Mouse (Mus musculus): ENCODE measurements at regions not wholly inside any gene's neighbourhood (a gene's known extent, or its start where the extent isn't known, plus 50 kb on each side); places are given as distances from the start of the nearest gene placed in this dataset.

DNA sequence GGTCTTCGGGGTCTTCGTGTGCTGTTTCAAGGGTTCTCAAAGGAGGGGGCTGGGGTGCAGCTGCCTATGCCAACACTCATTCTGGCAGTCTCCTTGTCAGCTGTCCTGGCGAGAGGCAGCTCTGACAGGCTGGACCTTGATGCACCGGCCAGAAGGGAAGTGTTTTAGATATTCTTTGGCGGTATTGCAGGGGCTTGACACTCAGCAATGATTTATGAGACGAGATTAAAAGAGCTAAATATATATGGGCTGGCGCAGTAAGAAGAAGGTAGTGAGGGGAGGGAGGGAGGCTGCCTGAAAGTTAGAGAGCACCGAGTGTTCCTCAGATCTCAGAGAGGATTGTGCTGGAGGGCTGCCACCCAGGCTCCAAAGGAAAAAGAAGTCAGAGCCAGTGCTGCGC is 50.2 kb upstream of the Pdzd8 start:
- CTCF ChIA-PET: no interaction called here
- POLR2A ChIA-PET: interaction anchor here in 1 of 4 experiments (0.6 kb wide), 1 partner anchor 105 kb away, joined by 4 read pairs; no protein-coding TSS in a partner anchor

DNA sequence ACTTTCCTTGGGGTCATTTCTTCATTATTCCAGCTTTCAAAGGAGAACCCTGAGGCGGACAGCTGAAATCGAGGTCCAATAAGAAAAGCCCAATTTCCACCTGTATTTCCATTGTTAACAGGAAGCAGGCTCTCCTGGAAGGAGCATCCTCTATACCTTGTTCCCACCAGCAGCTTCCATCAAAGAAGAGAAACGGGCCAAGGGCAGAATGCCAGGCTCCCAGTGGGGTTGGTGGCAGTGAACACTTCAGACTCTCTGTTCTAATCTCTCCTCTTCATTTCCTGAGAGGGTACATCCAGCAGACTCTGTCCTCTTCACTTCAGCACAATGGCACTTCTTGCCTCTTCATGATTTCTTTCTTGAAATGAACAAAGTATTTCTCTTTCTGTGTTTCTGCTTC is 50.9 kb upstream of the Pdzd8 start:
- CTCF ChIA-PET: no interaction called here

DNA sequence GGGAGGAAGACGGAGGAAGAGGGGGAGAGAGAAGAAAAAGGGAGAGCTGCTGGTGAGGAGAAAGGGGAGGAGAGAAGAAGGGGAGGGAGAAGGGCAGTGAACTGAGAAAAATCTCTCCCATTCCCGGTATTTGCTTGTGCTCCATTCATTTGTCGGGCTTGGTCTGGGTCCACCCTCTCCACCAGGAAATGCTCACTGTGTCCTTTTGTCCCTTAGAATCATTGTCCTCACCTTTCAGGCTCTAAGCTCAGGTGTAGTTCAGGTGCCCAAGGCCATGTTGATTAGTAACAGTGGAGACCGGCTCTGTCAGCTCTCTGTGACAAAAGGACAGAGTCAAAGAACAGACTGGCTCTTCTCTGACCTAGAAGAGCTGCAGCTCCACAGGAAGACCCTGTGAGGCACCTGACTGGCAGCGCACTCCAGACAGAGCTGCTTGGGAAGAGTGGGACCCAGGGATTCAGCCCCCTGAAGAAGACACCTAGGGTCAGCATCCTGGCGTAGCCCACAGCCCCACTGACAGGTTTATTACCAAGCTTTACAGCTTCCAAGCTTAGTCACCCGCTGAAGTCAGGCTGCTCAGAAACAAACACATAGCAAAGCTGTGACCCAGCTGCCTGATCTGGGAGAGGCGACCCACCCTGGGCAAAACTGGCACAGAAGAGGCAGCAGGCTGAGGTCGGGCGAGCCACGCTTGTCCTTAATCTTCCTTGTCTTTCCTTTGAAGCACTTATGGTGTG is 54.4 kb upstream of the Pdzd8 start:
- CTCF ChIA-PET: interaction anchor here in 3 of 4 experiments (0.5 to 2.2 kb wide), 7 partner anchors 10 to 161 kb away, joined by 3 to 10 read pairs (median 4); no protein-coding TSS in a partner anchor
- POLR2A ChIA-PET: interaction anchor here in 2 of 4 experiments (0.6 to 1.6 kb wide), 2 partner anchors 10 to 266 kb away, joined by 3 to 7 read pairs; no protein-coding TSS in a partner anchor

More for the DNA sequence above, 50.9 kb upstream of the Pdzd8 start:
- POLR2A ChIA-PET: interaction anchor here in 1 of 4 experiments (0.6 kb wide), 1 partner anchor 106 kb away, joined by 4 read pairs; no protein-coding TSS in a partner anchor

DNA sequence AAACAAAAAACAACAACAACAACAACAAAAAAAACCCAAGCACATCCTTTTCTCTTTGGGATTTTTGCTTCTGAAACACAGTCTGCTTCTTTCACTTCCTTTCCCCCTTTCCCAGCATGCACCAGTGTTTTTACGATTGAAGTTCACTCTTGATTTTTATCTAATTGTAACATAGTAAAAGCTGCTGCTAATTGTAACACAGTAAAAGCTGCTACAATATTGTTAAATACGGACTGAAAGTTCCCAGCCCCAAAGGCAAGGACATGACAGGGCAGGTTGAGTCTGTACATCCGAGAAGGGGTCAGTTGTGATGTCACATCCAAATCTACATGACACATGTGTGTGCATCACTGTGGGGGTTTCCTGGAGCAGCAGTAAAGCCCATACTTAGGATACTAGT is 55.7 kb upstream of the Pdzd8 start:
- POLR2A ChIA-PET: interaction anchor here in 1 of 4 experiments (0.5 to 1.6 kb wide), 2 partner anchors 8 to 51 kb away, joined by 3 to 7 read pairs; no protein-coding TSS in a partner anchor
- CTCF ChIA-PET: interaction anchor here in 2 of 4 experiments (0.6 to 1.7 kb wide), 5 partner anchors 15 to 1210 kb away, joined by 4 to 12 read pairs (median 5); no protein-coding TSS in a partner anchor

DNA sequence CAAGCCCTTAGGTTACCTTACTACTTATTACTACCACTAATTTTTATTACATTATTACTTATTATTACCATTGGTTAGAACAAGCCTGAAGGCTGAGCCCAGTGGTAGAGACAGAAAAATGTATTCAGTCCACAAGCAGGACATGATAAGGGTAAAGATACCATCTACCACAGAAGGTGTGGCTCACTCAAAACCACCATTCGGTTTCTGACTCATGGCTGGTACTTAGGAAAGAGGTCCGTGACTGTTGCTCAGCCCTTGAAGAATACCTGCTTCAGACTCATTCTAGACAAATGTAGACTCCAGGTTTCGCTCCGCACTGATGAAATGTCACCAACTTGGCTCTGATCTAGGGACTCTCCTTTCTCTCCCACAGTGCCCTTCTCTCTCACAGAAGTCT is 56.1 kb upstream of the Emx2 start:
- CTCF ChIA-PET: no interaction called here
- POLR2A ChIA-PET: no interaction called here

DNA sequence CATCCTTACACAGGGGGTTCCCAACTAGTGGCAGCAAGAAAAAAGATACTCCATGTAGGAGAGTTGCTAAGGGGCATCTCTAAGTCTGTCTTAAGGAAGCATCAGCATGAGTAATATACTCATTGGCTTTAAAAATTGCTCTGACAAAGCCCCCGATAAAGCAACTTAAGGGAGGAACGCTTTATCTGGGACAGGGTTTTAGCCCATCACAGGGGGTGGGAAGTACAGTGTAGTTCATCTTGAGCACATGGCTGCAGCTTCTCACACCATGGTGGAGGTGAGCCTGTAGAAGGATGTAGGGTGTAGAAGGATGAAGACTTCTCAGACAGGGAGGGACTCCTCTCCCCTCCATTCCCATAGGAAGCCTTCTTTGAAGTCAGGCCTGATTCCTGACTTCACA is 54.1 kb upstream of the Emx2 start:
- CTCF ChIA-PET: no interaction called here
- POLR2A ChIA-PET: no interaction called here

DNA sequence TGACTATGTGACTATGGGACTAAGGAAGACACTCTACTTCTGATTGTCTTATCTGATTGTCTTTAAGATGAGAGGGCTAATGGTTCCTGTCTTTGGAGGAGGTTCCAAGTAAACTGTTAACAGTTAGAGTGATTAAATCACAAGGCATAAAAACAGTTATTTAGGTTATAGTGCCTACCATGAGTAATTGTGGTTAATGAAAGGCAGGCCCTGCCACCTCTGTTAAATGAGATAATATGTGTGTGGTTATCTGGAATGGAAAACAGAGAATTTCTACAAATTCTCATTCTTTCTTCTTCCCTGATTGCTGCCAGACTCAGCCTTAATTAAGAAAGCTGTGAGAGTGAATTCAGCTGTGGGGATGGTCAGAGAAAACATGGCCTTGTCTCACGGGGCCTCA is 53.4 kb upstream of the Emx2 start:
- ChIA-PET POLR2A (no interaction called here), CTCF (interaction anchor here in 1 of 4 experiments (0.6 kb wide), 1 partner anchor 16 kb away, joined by 3 read pairs; no protein-coding TSS in a partner anchor)

DNA sequence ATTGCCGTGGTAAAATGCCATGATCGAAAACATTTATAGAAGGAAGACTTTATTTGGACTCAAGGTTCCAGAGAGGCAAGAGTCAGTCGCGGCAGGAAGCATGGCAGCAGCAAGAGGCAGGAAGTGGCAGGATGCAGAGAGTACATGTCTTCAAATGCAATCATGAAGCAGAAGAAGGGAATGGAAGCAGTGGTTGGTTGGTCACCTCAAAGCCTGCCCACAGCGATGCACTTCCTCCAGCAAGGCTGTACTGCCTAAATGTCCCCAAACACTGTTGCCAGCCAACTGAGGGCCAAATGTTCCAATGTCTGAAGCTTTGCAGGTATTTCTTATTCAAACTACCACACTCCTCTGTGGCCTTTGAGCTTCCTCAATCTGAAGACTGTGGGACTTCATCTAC is 52.6 kb upstream of the Emx2 start:
- CTCF ChIA-PET: no interaction called here

DNA sequence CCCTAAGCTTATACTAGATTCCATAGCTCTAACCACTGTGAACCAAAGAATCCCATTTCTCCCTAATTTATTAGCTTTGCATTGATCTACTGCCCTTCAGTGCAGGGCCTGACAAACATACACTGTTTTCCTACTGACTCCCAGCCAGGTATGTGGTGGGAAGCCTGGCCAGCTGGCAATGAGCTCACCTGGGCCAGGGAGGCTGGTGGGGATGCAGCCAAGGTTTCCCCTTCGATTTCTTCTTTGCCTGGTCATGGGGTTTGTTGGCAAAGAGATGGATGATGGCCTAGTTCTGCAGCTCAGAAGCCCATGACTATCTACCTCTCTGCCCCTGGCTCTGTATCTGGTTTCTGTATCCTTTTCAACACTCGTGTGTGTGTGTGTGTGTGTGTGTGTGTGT is 50.1 kb upstream of the Emx2 start:
- ChIA-PET POLR2A (no interaction called here), CTCF (no interaction called here)

More for the DNA sequence above, 52.6 kb upstream of the Emx2 start:
- POLR2A ChIA-PET: interaction anchor here in 1 of 4 experiments (0.6 kb wide), 1 partner anchor 15 kb away, joined by 4 read pairs; no protein-coding TSS in a partner anchor

Measured in embryonic stem cell, embryonic (primary cell).